Mouse (Mus musculus) naive thymus-derived CD4-positive, alpha-beta T cell, adult 2 months (primary cell): ENCODE measurements around the gene Fgf10.

Experiments
- DNase-seq: peaks from one replicate; pipeline ENCODE4 v3.0.0-alpha.2; 2011; ENCODE audit warnings: low read depth

Gene Fgf10

GRCm38 (mm10) chr13:118716726-118717125, 47.1 kb downstream of the Fgf10 start:
- no peak for DNase-seq

- no peak for DNase-seq
Measured at GRCm38 (mm10) chr13:118718396-118718795, 48.8 kb downstream of the Fgf10 start.

GRCm38 (mm10) chr13:118721668-118722067, 52.1 kb downstream of the Fgf10 start:
- DNase-seq, result no peak

- no peak for DNase-seq
Measured at GRCm38 (mm10) chr13:118731850-118732552, 62.4 kb downstream of the Fgf10 start.

- no peak for DNase-seq
Measured at GRCm38 (mm10) chr13:118739854-118740411, 70.3 kb downstream of the Fgf10 start.

- DNase-seq, result no peak
Measured at GRCm38 (mm10) chr13:118742788-118743187, 73.2 kb downstream of the Fgf10 start.

- no peak for DNase-seq
Measured at GRCm38 (mm10) chr13:118744806-118745205, 75.2 kb downstream of the Fgf10 start.

GRCm38 (mm10) chr13:118746427-118746826, 76.8 kb downstream of the Fgf10 start:
- no peak for DNase-seq

- no peak for DNase-seq
Measured at GRCm38 (mm10) chr13:118754024-118754423, 84.4 kb downstream of the Fgf10 start.

GRCm38 (mm10) chr13:118759021-118759420, 89.4 kb downstream of the Fgf10 start:
- no peak for DNase-seq

GRCm38 (mm10) chr13:118762982-118763381, 93.4 kb downstream of the Fgf10 start:
- DNase-seq, result no peak

GRCm38 (mm10) chr13:118772188-118772587, 102.6 kb downstream of the Fgf10 start:
- no peak for DNase-seq

- DNase-seq, result no peak
Measured at GRCm38 (mm10) chr13:118775148-118775547, 105.6 kb downstream of the Fgf10 start.

- no peak for DNase-seq
Measured at GRCm38 (mm10) chr13:118779161-118779560, 109.6 kb downstream of the Fgf10 start.

- no peak for DNase-seq
Measured at GRCm38 (mm10) chr13:118791753-118792152, 122.2 kb downstream of the Fgf10 start.

GRCm38 (mm10) chr13:118792198-118792597, 122.6 kb downstream of the Fgf10 start:
- no peak for DNase-seq

GRCm38 (mm10) chr13:118800176-118800575, 130.6 kb downstream of the Fgf10 start:
- DNase-seq, result no peak

- no peak for DNase-seq
Measured at GRCm38 (mm10) chr13:118806662-118807061, 137.1 kb downstream of the Fgf10 start.

GRCm38 (mm10) chr13:118819785-118820184, 150.2 kb downstream of the Fgf10 start:
- DNase-seq, result no peak

GRCm38 (mm10) chr13:118823113-118823512, 153.5 kb downstream of the Fgf10 start:
- DNase-seq, result no peak

GRCm38 (mm10) chr13:118825102-118825501, 155.5 kb downstream of the Fgf10 start:
- DNase-seq, result no peak

- DNase-seq, result no peak
Measured at GRCm38 (mm10) chr13:118828604-118829381, 159.2 kb downstream of the Fgf10 start.

GRCm38 (mm10) chr13:118834021-118834420, 164.4 kb downstream of the Fgf10 start:
- no peak for DNase-seq
